Mouse (Mus musculus) kidney, adult 9 months (tissue): ENCODE data around the gene Dpm2.

Experiments
- DNase-seq: peaks from one replicate; pipeline ENCODE4 v3.0.0; 2022

The Dpm2 gene

GRCm38 (mm10) chr2:32618051-32618450 is 47.4 kb downstream of the Dpm2 start:
- no peak for DNase-seq

GRCm38 (mm10) chr2:32620682-32621516 is 50.2 kb downstream of the Dpm2 start:
- peak; percentile 85 for DNase-seq

GRCm38 (mm10) chr2:32621517-32621859 is 50.8 kb downstream of the Dpm2 start, which contains the start of gene Ak1:
TSS of gene Ak1 (plus strand) at chr2:32621758.
- no peak for DNase-seq
